Mouse (Mus musculus) megakaryocyte-erythroid progenitor cell, adult 5 weeks (primary cell): ENCODE results near the gene Nphp1. TPM values are rescaled to one million over a fixed set of nuclear protein-coding genes. Genes with fewer than 3 reads are reported as not detected.

Experiments used
- polyA plus RNA-seq: library from polyadenylated mRNA; stranded (reverse); fragments of >175 nt; gene quantifications from 2 replicates; pipeline ENCODE4 v1.2.3, GENCODE M21; 2012

The Nphp1 gene
- polyA plus RNA-seq: 4.1 and 7.1 TPM in 2 replicates

DNA sequence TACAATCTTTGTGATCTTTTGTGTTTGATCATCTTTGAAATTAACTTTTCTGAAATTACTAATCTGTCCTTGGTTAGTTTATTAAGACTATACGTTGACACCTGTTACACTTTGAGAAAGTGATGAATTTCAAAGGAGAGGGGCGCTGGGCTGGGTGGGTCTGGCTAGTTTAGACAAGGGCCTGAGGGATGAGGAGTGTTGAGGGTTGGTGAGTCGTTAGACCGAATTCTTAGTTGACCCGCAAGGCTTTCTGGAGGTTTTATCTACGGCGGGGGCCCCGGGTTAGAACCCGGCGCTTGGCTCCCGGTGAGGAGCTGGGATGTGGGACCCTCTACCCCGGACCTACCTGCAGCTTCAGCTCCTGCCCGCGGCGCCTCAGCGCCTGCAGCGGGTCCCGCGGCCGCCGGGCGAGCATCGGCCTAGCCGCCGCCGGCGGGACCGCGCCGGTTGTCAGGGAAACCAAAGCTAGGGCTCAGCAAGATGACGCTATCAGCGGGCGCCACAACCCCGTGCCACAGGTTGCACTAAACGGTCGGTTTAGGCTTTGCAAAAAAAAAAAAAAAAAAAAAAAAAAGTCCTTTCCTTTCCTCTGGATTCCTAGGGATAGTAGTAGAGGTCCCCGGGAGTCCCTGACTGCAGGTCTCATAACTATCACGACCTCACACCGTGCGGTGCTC, at the start of gene Nphp1:
Nphp1 (minus strand) TSS at position 458 of the 677 bp plus-strand sequence.

DNA sequence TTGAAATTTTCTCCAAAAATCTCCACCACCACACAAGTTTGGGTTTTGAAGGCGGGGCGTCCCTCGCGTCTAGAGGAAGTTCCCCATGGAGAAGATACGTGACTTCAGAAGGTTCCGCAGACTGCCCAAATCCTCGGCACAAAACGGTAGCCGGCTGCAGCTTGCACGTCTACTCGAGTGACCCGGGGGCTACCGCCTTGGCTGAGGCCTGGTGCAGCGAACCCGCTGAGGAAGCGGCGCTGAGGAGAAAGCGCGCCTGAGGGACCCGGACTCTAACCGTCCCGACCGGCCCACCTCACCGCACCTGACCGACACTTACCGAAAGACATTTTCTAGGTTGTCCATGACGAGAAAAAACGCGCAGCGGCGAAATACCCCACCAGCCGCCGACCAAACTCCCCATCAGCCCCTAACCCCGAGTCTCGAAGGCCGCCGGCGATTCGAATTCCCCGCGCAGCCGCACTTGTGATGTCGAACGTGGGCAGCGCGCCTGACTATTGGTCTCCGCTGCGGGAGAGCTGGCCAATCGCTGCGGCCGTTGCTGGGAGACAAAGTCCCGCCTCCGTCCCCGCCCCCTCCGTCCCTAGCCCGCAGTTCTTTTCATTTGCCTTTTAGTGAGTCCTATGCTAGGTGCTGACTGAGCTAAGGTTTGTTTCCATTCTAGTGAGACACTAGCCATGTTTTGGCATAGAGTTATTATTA, 42.9 kb upstream of the Nphp1 start, which contains the start of gene Bub1:
Bub1 (minus strand) TSS at position 465 of the 702 bp plus-strand sequence.

DNA sequence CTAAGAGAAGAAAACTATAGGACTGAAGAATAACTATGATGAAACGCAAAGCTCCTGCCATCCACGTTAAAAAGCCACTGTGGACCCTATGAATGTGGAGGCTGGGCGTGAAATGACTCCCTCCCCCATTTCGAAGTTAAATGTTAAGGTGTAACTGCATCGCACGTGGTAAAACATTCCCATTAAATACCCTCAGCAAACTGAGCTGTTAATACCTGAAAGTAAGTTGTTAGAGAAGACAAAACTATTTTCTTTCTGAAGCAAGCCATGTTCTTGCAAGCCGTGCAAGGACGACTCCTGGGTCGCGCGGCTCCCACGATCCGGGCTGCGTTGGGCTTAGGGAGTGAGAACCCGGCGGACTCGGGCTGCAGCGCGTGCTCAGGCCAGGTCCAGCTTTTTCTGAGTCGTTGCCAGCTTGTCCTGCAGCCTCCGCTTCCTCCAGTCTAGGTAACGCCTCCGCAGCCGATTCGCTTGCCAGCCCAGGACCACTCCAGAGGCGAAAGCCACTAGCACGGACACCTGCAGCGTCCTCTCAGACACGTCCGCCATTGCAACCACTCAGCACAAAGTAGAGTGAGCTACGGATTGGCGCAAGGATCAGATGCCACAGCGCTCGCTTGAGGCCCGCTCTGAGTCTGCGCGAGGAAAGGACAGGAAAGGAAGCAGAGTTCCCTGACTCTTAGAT, 3.4 kb upstream of the Nphp1 start, which contains the start of gene Mtln:
Mtln (minus strand) TSS at position 570 of the 685 bp plus-strand sequence.

DNA sequence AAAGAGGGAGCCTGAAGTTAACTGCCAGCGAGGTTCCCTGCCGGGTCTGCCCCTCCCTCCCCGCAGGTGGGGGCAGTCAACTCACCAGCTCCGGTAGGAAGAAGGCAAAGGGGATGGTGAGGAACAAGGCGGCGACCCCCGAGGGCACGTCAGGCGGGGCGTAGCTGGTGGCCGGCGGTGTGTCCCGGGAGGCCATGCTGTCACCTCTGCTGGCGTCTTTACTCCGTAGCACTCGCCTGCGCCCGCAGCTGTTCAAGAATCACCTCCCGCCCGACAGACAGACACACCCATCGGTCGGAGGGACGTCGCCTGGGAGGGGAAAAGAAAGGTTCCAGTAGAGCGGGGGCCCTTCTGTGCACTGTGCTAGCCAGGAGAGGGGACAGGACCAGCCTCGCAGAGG, 59.0 kb downstream of the Nphp1 start, which contains the start of gene Mall:
Mall (minus strand) TSS at position 262 of the 400 bp plus-strand sequence.

Other genes with a start within 250 kb of the Nphp1 start
- gene Prom2, start 247.4 kb downstream of the Nphp1 start, polyA plus RNA-seq: 0.14 TPM in 1 of 2 replicates, not detected in the other
- gene Zfp661, start 201.8 kb downstream of the Nphp1 start, polyA plus RNA-seq: 0.17 and 0.24 TPM in 2 replicates
- gene Mrps5, start 201.7 kb downstream of the Nphp1 start, polyA plus RNA-seq: 165 and 196 TPM in 2 replicates
- gene Mal, start 132.2 kb downstream of the Nphp1 start, polyA plus RNA-seq: not detected in 2 replicates
- not detected in 2 replicates for gene Mall, start 59.0 kb downstream of the Nphp1 start, polyA plus RNA-seq
- gene Mtln, start 3.6 kb upstream of the Nphp1 start, polyA plus RNA-seq: 69.8 and 79.8 TPM in 2 replicates
- 4.1 and 4.9 TPM in 2 replicates for gene Bub1, start 43.0 kb upstream of the Nphp1 start, polyA plus RNA-seq
- gene Acoxl, start 50.0 kb upstream of the Nphp1 start, polyA plus RNA-seq: 0.14 TPM in 1 of 2 replicates, not detected in the other